Mouse (Mus musculus): ENCODE measurements at regions not wholly inside any gene's neighbourhood (a gene's known extent, or its start where the extent isn't known, plus 50 kb on each side); places are given as distances from the start of the nearest gene placed in this dataset.

DNA sequence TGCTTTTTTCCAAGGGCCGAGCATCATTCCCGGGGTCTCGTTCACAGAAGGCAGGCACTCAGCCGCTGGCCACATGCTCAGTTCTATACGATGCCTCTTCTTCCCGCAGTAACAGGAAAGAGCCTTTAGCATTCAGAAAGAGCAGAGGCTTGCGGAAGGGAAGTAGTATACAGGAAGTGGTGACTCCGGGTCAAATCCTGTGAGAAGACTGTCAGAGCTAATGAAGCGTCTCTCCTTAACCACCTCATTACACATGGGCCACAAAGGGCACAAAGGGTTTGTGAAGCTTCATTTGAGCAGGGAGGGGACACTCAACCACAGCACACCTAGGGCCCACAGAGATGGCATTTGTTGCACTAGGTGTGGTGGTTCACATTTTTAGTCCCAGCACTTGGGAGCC is 55.1 kb upstream of the Ier3 start:
- TF ChIP-seq POLR2A (IDR thresholded peaks at IDR 0.05; ENCODE audit: extremely low read depth, insufficient read depth, low read length), result no peak
- TF ChIP-seq CTCF (IDR thresholded peaks at IDR 0.05; ENCODE audit: low read depth, low read length), result no peak
